Mouse (Mus musculus) midbrain, embryonic 11.5 days (tissue): ENCODE data around the gene Foxr1. TPM values are rescaled to one million over a fixed set of nuclear protein-coding genes. Genes with fewer than 3 reads are reported as not detected.

ENCODE experiments used
- microRNA-seq: library from miRNA; unstranded; fragments of <30 nt; microRNA quantifications from one replicate; pipeline ENCODE4, GENCODE M21; 2017
- polyA plus RNA-seq: library from polyadenylated mRNA; unstranded; fragments of >200 nt; fragmentation: Nextera tagmentation; extraction: Ambion mirVana; gene quantifications from 2 replicates; pipeline ENCODE4 v1.2.1, GENCODE M21; 2014

Foxr1 gene
- polyA plus RNA-seq, 1 experiment from 2014 or later = not detected

Small RNA genes within 50 kb of the gene (microRNA-seq; reads per million reads assigned to microRNA genes)
- not detected for gene Mir7085

Other genes starting within 250 kb of the Foxr1 start
- 20.9 and 22.2 TPM in 2 replicates for gene Cbl, start 207.1 kb downstream of the Foxr1 start, polyA plus RNA-seq
- gene Ccdc153, start 200.5 kb downstream of the Foxr1 start, polyA plus RNA-seq = not detected in 2 replicates
- 0.23 TPM in 1 of 2 replicates, not detected in the other for gene Pdzd3, start 189.7 kb downstream of the Foxr1 start, polyA plus RNA-seq
- 1.9 and 3.2 TPM in 2 replicates for gene Nlrx1, start 172.5 kb downstream of the Foxr1 start, polyA plus RNA-seq
- 3.2 and 4.8 TPM in 2 replicates for gene Abcg4, start 152.5 kb downstream of the Foxr1 start, polyA plus RNA-seq
- 25.6 and 28.0 TPM in 2 replicates for gene Hinfp, start 135.5 kb downstream of the Foxr1 start, polyA plus RNA-seq
- 9.8 and 10.4 TPM in 2 replicates for gene C2cd2l, start 120.9 kb downstream of the Foxr1 start, polyA plus RNA-seq
- 41.8 and 48.9 TPM in 2 replicates for gene Dpagt1, start 115.1 kb downstream of the Foxr1 start, polyA plus RNA-seq
- gene H2afx, start 106.4 kb downstream of the Foxr1 start, polyA plus RNA-seq = 355 and 377 TPM in 2 replicates
- 147 and 158 TPM in 2 replicates for gene Hmbs, start 96.9 kb downstream of the Foxr1 start, polyA plus RNA-seq
- 32.0 and 32.4 TPM in 2 replicates for gene Vps11, start 79.5 kb downstream of the Foxr1 start, polyA plus RNA-seq
- 28.1 and 30.1 TPM in 2 replicates for gene Hyou1, start 61.6 kb downstream of the Foxr1 start, polyA plus RNA-seq
- gene Slc37a4, start 44.3 kb downstream of the Foxr1 start, polyA plus RNA-seq = 20.8 and 21.1 TPM in 2 replicates
- 1,710 and 1,826 TPM in 2 replicates for gene Rps25, start 34.0 kb downstream of the Foxr1 start, polyA plus RNA-seq
- gene Trappc4, start 33.5 kb downstream of the Foxr1 start, polyA plus RNA-seq = 225 and 239 TPM in 2 replicates
- 24.2 and 31.9 TPM in 2 replicates for gene Ccdc84, start 22.6 kb downstream of the Foxr1 start, polyA plus RNA-seq
- gene Upk2, start 13.8 kb upstream of the Foxr1 start, polyA plus RNA-seq = not detected in 2 replicates
- gene Bcl9l, start 41.7 kb upstream of the Foxr1 start, polyA plus RNA-seq = 5.6 and 6.4 TPM in 2 replicates
- 0.10 TPM in 1 of 2 replicates, not detected in the other for gene Cxcr5, start 120.7 kb upstream of the Foxr1 start, polyA plus RNA-seq
- gene Ddx6, start 163.8 kb upstream of the Foxr1 start, polyA plus RNA-seq = 11.9 and 13.8 TPM in 2 replicates
- not detected in 2 replicates for gene Treh, start 232.1 kb upstream of the Foxr1 start, polyA plus RNA-seq